Mouse (Mus musculus): ENCODE measurements around the gene Zfp511. TPM values are rescaled to one million over a fixed set of nuclear protein-coding genes. Genes with fewer than 3 reads are reported as not detected.
A peak's percentile ranks its signal among the peaks of the same experiment; 100 is the strongest.

Zfp511 gene
- polyA plus RNA-seq (2021) = 28.8 TPM

DNA sequence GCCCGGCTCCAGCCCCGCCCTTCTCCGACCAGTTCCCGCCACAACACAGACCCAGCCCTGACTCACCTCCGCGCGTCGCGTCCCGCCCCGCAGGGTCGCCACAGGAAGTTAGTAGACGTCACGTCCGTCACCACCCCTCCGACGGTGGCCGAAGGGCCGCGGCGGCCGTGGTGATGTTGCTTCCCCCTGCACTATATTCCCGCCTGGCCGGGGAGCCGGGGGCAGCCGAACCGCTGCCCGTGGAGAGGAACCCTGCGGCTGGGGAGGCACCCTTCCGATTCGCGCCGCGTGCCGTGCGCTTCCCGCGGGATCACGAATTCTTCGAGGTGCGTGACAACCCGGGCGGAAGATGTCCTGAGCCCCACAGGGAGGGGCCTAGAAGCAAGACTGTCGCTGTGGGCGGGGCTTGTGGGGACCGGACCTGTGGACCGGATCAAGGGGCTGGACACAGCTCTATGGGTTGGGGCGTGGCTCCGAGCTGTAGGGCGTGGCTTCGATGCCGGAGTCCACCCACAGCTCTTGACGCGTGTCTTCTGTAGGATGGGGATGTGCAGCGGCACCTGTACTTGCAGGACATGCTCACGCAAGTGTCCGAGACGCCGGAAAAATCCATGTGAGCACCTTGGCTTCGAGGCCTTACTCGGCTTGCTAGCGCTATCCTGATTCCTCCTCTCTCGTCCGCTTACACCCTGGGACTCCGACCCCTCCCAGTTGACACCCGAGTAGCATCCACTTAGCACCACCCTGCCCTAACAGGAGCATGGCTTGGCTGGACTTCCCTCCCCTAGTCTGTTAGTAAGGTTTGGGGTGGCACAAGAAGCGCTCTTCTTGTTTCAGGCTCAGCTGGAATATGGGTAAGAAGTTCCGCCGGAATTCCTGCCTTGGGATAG, at the start of gene Zfp511, which contains the start of gene Tubgcp2:
TSS of gene Zfp511 (plus strand) at position 111 of the 890 bp plus-strand sequence.
TSS of gene Tubgcp2 (minus strand) at position 389 of the 890 bp plus-strand sequence.
- H3K27me3 ChIP-seq = no peaks in the 10 kb centered on the region
- DNase-seq (ENCODE audit: low read depth, low spot score) (peak; percentile 77), ATAC-seq (peak; percentile 98)
- in situ Hi-C loops (cut with MboI; ENCODE audit: low pct_unique_long_range_greater_than_20kb) = no loop called here
- no peak for TF ChIP-seq CTCF (IDR thresholded peaks at IDR 0.05)
- ChIA-PET CTCF (no interaction called here), POLR2A (no interaction called here)

DNA sequence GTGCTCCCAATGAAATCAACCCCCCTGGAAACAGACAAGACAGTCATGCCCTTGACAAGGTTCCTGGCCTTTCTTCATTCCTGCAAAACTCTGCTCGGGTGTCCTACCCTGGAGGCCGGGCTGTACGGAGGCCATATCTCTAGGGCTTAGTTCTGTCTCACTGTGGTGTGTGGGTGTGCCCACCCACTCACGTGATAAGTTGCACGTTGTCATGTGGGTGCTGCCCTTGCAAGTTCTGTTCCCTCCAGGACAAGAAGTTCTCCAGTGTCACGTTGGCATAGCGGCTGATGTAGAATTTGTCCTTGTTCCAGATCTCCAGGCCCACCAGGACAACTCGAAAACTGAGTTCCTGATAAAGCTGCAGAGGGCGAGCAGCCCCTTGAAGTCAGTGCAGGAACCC, 47.9 kb upstream of the Zfp511 start:
- TF ChIP-seq CTCF (IDR thresholded peaks at IDR 0.05) = no peak
- no peak for ATAC-seq
- in situ Hi-C loops (cut with MboI; ENCODE audit: low pct_unique_long_range_greater_than_20kb) = no loop called here
- DNase-seq (ENCODE audit: low read depth, low spot score) = no peak
- ChIA-PET POLR2A (no interaction called here), CTCF (interaction anchor here (4.2 kb wide), 1 partner anchor 7 kb away, joined by 17 read pairs; no protein-coding TSS in a partner anchor)
- no peaks in the 10 kb centered on the region for H3K27me3 ChIP-seq

DNA sequence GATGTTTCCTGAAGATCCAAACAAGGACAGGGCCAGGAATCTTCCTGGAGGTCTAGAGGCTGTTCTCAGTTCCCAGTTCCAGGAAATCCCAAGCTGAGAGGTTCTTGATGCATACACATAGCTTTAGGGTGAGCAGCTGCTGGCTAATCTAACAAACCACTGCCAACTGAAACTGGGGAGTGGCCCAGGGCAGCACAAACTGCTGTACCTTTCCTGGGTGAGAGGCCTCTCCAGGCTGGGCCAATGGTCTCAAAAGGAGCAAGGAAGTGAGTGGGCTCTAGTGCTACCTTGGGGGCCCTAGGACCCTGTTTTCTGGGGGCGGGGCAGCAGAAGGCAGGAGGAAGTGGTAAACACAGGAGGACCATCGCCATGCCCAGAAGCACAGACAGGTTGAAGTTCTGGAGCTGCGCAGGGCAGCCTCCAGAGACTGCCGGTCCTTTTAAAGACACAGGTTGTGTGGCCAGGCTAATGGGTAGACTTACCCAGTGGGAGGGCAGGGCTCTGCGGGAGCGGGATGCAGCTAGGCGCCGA, 45.3 kb upstream of the Zfp511 start:
- ATAC-seq (no peak), DNase-seq (ENCODE audit: low read depth, low spot score) (no peak)
- no peak for TF ChIP-seq CTCF (IDR thresholded peaks at IDR 0.05)
- POLR2A ChIA-PET = interaction anchor here (0.6 kb wide), 1 partner anchor 324 kb away, joined by 15 read pairs; no protein-coding TSS in a partner anchor
- in situ Hi-C loops (cut with MboI; ENCODE audit: low pct_unique_long_range_greater_than_20kb) = loop anchor here (10.0 kb wide), 1 partner anchor 86 kb away; no protein-coding TSS in a partner anchor
- CTCF ChIA-PET = interaction anchor here (7.4 kb wide), 1 partner anchor 20 kb away, joined by 113 read pairs; no protein-coding TSS in a partner anchor
- no peaks in the 10 kb centered on the region for H3K27me3 ChIP-seq

DNA sequence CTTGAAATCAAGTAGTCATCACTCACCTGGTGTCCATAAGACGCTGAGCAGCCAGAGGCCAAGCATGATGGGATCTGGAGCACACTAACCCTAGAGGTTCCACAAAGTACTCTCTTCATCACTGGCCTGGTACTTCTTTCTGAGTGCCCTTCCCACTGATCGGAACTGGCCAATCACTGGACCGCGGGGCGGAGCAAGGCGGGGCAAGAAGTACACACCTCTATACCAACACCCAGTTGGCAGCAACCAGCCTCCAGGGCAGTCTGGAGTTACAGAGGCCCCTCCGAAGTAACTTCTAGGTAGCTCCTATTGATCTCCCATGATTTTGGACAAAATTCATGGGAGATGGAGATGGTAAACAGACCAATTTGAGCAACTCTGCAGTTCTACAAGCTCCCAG, 43.8 kb upstream of the Zfp511 start, which contains the start of gene Adam8:
TSS of gene Adam8 (minus strand) at position 157 of the 400 bp plus-strand sequence.
- ChIA-PET POLR2A (interaction anchor here (0.5 kb wide), 1 partner anchor 125 kb away, joined by 3 read pairs; no protein-coding TSS in a partner anchor), CTCF (interaction anchor here (0.8 to 7.4 kb wide), 4 partner anchors 10 to 21 kb away, joined by 3 to 113 read pairs (median 4); no protein-coding TSS in a partner anchor)
- TF ChIP-seq CTCF (IDR thresholded peaks at IDR 0.05) = no peak
- ATAC-seq (no peak), DNase-seq (ENCODE audit: low read depth, low spot score) (no peak)
- no peaks in the 10 kb centered on the region for H3K27me3 ChIP-seq
- in situ Hi-C loops (cut with MboI; ENCODE audit: low pct_unique_long_range_greater_than_20kb) = loop anchor here (10.0 kb wide), 1 partner anchor 88 kb away; no protein-coding TSS in a partner anchor

DNA sequence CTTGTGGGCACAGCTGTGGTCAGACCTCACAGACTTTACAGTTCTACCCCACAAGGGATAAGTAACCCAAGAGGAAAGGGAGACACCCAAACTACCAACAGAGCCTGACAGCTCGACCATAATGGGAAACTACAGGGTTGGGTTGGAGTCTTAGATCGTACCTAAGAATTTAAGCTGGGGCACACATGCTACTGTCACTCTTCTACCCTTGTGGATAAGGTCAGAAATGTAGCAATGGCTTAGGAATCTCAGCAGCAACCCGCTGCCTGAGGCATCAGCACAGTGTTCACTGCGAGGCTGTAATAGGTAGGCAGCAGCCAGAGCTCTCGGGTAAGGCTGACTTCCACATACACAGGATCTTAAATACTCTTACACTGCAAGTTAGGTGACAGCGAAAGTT, 42.7 kb upstream of the Zfp511 start:
- TF ChIP-seq CTCF (IDR thresholded peaks at IDR 0.05) = no peak

DNA sequence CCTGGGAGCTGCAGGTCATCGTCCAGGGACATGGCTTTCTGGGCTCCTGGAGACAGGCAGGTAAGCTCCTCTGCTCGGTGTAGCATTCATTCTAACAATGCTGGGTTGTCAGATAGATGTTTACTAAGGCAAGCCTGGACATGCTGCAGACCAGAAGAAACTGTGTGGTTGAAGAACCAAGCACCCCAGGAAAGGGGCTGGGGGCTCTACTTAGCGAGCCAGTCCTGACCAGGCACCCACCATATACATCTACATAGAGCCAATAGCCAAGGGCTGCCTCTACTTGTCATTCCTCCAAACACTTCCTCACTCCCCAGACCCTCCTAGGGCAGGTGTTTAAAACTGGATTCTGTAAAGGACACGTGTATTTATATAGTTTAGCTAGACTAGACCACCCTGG, 42.0 kb upstream of the Zfp511 start:
- TF ChIP-seq CTCF (IDR thresholded peaks at IDR 0.05) = no peak
- ATAC-seq (no peak), DNase-seq (ENCODE audit: low read depth, low spot score) (no peak)
- ChIA-PET POLR2A (no interaction called here), CTCF (interaction anchor here (0.7 to 7.4 kb wide), 16 partner anchors 8 to 310 kb away, joined by 3 to 113 read pairs (median 4); partner anchors contain the start of gene 6430531B16Rik)
- H3K27me3 ChIP-seq = no peaks in the 10 kb centered on the region
- in situ Hi-C loops (cut with MboI; ENCODE audit: low pct_unique_long_range_greater_than_20kb) = loop anchor here (10.0 kb wide), 1 partner anchor 89 kb away; no protein-coding TSS in a partner anchor

More for the DNA sequence above, 42.7 kb upstream of the Zfp511 start:
- ATAC-seq = peak; percentile 36
- ChIA-PET POLR2A (no interaction called here), CTCF (interaction anchor here (0.8 to 7.4 kb wide), 9 partner anchors 7 to 309 kb away, joined by 3 to 113 read pairs (median 5); partner anchors contain the start of gene 6430531B16Rik)
- in situ Hi-C loops (cut with MboI; ENCODE audit: low pct_unique_long_range_greater_than_20kb) = loop anchor here (10.0 kb wide), 1 partner anchor 89 kb away; no protein-coding TSS in a partner anchor
- no peak for DNase-seq (ENCODE audit: low read depth, low spot score)
- no peaks in the 10 kb centered on the region for H3K27me3 ChIP-seq

DNA sequence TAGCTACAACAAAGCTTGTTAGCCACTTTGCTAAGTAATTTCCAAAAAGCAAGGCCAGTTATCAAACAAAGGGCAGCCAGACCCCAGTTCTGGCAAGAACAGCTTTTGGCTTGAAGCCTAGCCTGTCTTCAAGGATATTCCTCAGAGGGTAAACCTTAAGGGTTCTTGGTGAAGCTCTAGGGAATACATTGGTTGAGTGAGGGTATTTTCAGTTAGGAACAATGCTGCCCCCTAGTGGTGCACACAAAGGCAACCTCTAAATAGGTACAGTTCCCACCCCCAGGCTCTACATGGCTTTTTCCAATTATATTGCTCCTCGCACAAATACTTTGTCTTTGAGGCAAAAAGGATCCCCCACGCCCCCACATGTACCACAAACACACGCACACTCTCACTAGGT, 41.5 kb upstream of the Zfp511 start:
- POLR2A ChIA-PET = no interaction called here
- in situ Hi-C loops (cut with MboI; ENCODE audit: low pct_unique_long_range_greater_than_20kb) = loop anchor here (5.0 to 10.0 kb wide), 2 partner anchors 32 to 90 kb away; no protein-coding TSS in a partner anchor
- H3K27me3 ChIP-seq = no peaks in the 10 kb centered on the region
- DNase-seq (ENCODE audit: low read depth, low spot score) (no peak), ATAC-seq (peak; percentile 60)
- CTCF ChIA-PET = interaction anchor here (0.7 to 7.4 kb wide), 16 partner anchors 8 to 311 kb away, joined by 3 to 113 read pairs (median 4); partner anchors contain the start of gene 6430531B16Rik
- no peak for TF ChIP-seq CTCF (IDR thresholded peaks at IDR 0.05)

DNA sequence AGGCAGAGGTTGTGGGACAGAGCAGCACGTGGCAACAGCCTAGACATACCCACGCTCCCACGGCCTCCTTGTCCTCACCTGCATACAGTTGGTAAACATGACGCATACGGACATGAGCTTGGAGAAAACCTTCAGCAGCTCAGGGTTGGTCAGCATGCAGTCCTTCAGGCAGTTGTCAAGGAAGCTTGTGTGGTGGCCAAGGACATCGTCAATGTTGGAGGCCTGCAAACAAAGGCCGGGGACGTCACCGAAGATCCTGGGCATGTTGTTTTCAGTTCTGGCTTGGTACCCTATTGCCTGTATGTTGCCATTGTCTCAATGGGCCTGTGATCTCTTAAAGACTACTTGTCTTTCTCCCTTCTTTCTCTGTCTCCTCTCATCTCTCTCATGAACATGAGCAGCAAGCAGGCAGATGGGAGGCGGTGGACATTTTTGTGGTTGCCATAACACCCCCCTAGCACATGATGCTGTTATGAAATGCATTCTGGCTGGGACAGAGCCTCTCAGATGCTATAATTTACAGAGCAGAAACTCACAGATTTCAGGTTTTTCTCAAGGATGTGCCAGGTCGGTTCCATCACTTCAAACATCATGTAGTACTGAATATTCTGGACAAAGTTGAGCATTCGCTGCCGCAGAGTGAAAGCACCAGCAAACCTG, 37.4 kb upstream of the Zfp511 start:
- H3K27me3 ChIP-seq = no peaks in the 10 kb centered on the region
- TF ChIP-seq CTCF (IDR thresholded peaks at IDR 0.05) = no peak
- in situ Hi-C loops (cut with MboI; ENCODE audit: low pct_unique_long_range_greater_than_20kb) = loop anchor here (5.0 to 10.0 kb wide), 2 partner anchors 37 to 94 kb away; no protein-coding TSS in a partner anchor
- no peak for ATAC-seq
- no peak for DNase-seq (ENCODE audit: low read depth, low spot score)
- ChIA-PET CTCF (interaction anchor here (1.2 kb wide), 1 partner anchor 9 kb away, joined by 3 read pairs; no protein-coding TSS in a partner anchor), POLR2A (no interaction called here)

DNA sequence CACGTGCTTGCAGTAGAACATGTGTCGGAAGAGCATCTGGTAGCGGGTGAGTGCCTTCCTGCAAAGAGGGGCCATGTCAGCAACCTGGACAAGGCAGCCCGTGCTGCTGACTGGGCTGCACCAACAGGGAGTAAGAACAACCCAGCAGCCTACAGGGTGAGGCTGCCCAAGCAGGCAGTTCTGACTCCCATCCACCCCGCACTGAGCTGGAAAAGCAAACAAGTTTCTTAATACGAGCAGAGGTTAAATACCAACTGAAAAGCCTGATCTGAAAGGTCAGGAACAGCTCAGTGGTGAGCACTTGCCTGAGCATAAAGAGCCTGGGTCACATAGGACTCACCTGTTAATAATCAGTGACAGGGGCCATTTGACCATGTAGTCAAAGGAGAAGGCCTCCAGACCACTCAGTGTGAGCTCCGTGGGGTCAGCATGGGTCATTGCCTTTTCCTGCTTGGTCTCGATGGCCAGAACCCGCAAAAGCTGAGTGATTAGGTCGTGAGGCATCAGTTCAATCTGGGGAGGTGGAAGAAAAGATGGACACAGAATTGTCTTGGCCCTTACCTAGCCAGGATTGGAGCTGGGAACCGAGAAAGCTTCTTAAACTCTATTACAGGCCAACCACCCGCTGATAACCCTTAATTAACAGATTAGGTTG, 35.0 kb upstream of the Zfp511 start:
- ChIA-PET POLR2A (no interaction called here), CTCF (interaction anchor here (1.6 kb wide), 1 partner anchor 31 kb away, joined by 3 read pairs; no protein-coding TSS in a partner anchor)
- H3K27me3 ChIP-seq = no peaks in the 10 kb centered on the region
- DNase-seq (ENCODE audit: low read depth, low spot score) = no peak
- TF ChIP-seq CTCF (IDR thresholded peaks at IDR 0.05) = no peak
- in situ Hi-C loops (cut with MboI; ENCODE audit: low pct_unique_long_range_greater_than_20kb) = no loop called here
- no peak for ATAC-seq
